Mouse (Mus musculus): ENCODE data around the gene Tmem164.
"Not testable (repeated sequence)": the region's sequence is repeated elsewhere in the genome, so short reads cannot be mapped to it uniquely, and the experiment has no call there.

Gene Tmem164

DNA sequence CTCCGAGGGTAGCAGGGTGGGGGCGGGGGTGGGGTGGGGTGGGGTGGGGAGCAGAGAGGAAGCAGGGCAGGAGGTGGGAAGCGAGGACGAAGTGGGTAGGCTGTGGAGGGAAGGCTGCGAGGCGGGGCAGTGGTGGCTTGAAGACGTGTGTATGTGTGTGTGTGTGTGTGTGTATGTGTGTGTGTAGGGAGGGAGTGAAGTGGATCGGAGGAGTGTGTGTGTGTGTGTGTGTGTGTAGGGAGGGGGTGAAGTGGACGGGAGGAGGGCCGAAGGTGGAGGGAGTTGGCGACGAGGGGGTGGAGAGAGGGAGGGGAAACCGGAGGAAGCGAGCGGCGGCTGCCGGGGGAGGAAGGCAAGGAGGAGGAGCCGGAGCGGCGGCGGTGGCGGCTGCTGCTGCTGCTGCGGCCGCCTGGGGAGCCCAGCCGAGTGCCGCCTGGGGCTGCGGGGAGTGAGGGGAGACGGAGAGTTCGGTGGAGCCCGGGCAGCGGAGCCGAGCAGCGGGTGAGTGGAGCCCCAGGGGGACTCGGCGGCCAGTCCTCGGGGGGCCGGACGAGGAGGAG, at the start of gene Tmem164:
TSS of gene Tmem164 (plus strand) at position 351 of the 560 bp plus-strand sequence.
- DNase-seq (ENCODE audit: low read depth), result peak; percentile 81

DNA sequence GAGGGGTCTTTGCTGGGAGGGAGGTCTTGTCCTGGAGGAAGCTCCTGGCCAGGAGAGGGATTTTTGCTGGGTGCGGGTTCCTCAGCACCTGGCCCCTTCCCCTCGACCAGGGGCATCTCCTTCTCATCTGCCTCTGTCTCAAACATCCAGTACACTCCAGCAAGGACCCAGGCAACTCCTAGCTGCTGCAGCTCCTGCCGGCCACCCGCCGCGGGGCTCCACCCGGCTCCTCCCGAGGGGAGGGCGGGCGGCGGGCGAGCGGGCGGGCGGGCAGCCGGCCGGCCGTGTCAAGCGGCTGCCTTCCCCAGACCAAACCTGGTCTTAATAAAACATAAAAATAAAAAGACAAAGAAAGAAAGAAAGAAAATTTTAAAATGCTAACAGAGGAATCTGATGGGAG, 48.2 kb upstream of the Tmem164 start:
- not testable (repeated sequence) for DNase-seq (ENCODE audit: low read depth)

DNA sequence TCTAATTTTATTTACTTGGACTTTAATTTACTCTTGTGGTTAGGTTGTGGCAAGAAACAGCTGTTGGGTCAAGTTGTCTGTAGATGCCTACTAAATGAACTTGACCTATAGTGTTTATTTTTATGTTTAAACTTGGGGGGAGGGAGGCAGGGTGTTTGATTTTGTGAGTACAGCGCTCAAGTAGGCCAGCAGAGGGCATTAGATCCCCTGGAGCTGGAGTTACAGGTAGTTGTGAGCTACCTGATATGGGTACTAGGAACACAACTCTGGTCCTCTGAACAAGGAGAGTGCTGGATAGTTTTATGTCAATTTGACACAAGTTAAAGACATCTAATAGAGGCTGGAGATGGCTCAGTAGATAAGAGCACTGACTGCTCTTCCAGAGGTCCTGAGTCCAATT, 34.0 kb upstream of the Tmem164 start:
- DNase-seq (ENCODE audit: low read depth), result peak; percentile 4

DNA sequence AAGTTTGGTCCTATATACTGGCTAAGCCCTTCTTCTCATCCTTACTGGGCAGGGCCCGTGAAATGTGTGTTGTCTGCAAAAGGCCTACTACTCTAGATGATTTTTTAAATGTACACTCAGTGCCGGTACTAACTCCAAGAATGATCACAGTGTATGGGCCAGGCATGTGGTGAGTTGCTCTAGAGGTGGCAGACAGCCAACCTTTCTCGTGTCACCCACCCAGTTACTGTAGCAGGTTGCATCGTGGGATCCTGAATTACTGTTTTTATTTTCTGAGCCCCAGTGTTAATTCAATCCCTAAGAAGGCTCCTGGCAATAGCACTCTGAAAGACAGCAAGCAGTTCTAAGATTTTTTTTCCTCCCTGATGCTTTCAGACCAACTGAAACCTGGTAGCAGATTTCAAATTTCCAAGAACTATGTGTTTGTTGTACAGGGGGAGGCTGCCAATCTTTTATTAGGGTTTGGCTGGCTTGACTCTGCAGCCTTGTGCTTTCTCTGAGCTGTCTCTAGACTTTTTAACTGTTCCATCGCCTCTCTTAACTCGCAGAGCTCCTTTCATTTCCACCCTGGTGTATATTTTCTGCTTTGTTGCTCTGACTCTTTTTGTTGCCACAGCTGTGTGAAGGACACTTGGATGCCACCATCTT, 31.0 kb upstream of the Tmem164 start:
- DNase-seq (ENCODE audit: low read depth), result no peak

DNA sequence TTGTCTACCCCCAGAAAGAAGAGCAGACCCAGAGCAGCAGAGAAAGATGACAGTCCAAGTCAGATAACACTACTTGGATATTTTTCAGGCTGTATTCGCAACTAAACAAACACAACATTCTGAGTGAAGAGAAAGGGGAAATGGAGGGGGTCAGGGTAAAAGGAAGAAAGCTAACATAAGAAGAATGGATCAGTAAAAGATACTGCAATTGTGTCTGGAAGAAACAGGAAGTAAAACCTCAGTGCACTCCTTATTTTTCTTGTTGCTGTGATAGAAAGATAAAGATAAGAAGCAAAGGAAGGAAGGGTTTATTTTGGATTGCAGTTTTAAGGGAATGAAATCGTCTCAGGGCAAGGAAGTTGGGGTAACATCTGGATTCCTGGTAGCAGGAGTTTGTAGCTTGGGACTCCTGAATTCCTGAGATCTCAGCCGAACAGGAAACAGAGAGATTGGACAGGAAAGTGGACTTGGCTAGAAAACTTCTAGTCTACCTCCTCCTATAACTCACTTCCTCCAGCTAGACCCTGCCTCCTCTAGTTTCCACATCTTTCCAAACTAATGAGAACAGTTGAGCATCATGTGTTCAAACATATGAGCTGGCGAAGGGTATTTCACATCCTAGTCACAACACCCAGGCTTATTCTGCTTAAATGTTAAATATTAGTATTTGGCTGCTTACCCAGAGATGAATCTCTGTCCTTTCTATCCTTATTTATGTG, 16.3 kb upstream of the Tmem164 start:
- no peak for DNase-seq (ENCODE audit: low read depth)

DNA sequence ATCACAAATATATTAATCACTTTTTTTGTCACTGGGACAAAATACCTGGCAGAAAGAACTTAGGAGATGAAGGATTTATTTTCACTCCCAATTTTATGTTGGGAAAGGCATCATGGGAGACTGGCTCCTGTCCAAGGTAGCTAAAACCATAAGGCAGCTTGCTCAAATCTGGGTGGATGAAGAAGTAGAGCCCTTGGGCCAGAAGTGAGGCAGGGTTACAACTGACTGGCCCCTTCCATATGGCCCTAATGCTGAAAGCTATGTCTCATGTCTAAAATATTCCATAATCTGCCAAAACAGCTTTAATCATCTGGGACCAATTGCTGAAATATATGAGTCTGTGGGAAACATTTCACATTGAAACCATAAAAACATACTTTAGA, 15.8 kb upstream of the Tmem164 start:
- DNase-seq (ENCODE audit: low read depth), result no peak

DNA sequence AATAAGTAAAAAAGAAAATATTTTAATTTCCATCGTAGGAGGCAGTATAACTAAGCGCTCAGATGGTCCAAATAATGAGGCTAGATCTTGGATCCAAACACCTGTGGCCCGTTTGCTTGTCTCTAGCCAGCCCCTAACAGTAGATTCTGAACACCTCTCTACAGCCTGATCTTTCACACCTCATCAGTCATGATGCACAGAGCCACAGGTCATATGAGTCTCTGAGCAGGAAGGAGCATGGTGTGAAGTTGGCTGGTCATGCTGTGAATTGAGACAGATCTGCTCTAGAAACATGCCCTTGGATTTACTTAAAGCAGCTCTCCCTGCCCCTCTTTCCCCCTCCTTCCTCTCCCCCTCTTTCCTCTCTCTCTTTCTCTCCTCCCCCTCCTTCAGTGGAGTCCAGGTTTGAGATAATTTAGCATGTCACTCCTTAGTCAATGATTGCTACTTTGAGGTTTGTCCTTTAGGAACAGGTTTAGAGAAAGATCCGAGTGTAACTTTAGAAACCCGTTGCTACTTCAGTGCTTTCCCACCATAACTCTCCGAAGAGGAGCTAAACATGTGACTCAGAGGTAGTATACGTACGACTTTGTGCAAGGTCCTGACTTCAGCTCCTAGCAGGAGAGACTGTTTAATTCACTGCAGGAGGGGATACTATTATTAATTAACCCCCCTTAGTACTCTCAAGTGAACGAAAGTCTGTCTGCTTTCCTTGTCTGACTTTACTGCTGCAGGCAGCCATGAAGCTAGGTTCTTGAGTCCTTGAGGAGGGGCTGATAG, 11.7 kb upstream of the Tmem164 start:
- no peak for DNase-seq (ENCODE audit: low read depth)

DNA sequence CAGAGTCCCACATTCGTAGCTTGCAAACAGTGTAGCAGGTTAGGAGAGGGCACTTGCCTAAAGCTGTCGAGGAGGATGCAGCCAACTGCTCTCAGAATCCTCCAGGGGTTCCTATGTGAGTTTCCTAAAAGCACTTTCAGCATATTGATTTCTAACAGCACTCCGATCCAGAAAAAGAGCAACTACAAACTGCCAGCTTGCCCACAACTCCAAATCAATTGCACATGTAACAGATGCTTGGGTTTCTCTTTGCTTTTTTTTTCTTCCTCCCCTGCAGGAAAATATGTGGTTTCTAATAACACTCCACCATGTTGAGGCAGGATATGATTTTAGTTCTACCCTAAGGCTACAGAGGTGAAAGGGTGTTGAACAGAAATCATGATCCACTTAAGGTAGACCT, 11.1 kb upstream of the Tmem164 start:
- no peak for DNase-seq (ENCODE audit: low read depth)

DNA sequence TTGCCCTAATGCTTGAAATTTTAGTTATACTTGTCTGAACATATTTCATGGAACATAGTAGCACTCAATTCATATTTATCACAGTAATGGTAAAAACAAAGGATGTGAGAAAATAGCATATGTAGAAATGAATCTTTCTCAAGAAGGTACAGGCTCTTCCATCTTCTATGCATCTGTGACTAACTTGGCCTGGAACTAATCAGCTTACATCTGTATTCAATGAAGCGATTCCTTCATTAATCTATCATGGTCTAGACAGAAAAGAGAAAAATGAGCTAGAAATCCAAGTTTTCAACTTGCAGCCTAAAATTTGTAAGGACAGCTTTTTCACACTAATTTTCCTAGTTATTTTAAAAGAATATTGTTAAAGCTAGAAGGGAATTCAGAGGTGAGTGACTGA, 10.1 kb upstream of the Tmem164 start:
- DNase-seq (ENCODE audit: low read depth), result no peak

DNA sequence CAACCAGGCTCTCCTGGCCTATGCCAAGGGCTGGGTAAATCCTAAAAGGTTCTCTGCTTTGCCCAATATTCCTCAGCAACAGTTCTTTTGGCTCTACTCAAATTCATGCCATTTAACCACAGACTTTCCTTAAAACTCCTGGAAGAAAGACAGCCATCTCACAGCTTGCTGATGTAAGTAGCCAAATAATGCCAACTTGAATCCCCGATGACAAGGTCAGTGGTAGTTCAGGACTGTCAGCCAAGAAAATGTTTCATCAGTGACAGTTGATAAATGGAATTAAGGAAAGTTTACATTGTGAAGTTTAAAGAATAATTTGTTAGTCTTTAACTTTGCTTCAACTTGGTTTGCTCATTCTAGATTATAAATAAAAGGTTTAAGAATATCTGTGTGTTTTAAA, 8.5 kb upstream of the Tmem164 start:
- no peak for DNase-seq (ENCODE audit: low read depth)

DNA sequence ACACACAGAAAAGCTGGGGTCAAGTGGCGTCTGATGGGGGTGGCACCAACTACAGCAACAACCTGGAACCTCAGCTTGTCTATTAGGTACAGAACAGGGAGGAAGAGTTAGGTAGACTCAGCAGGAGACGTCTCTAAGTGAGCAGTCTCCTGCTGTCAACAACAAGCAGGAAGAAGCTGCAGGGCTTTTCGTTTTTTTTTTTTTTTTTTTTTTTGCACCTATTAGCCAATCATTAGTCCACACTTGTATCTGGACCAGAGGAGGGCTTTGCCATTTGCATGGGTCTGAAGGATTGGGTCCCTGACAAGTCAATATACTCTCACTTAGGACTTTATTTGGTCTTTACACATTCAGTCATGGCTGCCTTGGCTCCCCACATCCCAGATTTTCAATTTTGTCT, 4.0 kb upstream of the Tmem164 start:
- DNase-seq (ENCODE audit: low read depth), result no peak

DNA sequence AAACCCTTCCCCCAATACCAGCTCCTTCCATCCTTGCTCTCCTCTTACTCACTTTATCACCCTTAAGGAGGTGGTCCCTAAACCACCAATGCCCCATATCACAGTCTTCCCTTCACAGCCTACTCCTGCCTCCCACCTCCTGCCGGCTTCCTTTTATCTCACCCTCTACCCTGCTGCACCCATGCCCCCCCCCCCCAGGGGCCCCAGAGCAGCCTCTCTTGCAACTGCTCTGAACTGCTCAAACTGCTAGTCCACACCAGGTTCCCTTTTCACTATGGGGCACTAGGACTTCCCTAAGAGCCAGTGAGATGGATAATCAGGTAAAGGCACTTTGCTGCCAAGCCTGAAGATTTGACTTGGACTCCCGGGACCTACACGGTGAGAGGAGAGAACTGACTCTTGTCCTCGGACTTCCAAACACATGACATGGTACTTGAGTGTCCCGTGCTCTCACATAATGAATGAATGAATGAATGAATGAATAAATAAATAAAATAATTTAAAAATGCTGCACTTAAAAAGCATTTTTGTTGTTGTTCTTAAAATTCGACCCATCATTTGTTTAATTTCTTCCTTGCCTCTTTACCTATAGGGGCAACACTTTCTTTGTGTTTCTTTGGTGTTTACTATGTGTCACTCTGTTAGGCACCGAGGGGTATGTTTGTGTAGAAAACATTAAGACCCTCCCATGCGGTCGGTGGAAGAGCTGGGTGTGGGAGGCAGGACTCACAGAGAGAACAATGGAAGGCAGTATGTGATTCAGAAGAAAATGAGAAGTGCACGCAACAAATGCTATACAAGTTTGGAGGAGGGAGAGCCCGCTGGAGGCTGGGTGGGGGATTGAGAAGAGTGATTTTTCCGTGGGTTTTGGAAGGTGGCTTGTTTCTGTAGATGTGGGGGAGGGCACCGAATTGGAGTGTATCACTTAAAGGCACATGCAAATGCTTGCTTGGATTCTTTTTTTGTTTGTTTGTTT, 2.4 kb upstream of the Tmem164 start:
- DNase-seq (ENCODE audit: low read depth), result no peak

DNA sequence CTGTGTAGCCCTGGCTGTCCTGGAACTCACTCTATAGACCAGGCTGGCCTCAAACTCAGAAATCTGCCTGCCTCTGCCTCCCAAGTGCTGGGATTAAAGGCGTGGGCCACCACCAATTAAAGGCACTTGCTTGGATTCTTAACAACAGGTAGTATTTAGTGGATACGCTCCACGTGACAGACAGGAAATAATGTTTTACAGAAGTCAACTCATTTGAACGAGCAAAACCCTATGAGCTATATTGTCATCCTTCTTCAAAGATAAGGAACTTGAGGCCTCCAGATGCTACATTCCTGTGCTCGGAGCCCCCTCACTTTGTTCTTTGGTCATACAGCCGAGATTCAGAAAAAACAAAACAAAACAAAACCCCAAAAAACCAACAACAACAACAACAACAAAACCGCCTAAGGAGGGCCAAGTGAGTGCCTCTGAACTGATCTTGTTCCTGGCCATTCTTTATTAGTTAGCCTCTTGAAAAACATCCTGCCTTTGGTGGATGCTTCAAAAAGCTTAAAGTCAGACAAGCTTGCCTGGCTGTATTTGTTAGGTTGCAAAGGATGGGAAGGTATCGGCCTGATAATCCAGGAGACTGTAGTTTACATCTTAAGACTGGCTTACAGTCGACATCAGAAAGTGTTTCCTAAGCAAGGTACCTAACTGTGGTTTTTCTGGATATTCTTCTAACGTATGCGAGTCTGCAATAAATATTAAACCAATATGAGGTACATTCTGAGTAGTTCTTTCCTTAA, 1.5 kb upstream of the Tmem164 start:
- DNase-seq (ENCODE audit: low read depth), result peak; percentile 30

DNA sequence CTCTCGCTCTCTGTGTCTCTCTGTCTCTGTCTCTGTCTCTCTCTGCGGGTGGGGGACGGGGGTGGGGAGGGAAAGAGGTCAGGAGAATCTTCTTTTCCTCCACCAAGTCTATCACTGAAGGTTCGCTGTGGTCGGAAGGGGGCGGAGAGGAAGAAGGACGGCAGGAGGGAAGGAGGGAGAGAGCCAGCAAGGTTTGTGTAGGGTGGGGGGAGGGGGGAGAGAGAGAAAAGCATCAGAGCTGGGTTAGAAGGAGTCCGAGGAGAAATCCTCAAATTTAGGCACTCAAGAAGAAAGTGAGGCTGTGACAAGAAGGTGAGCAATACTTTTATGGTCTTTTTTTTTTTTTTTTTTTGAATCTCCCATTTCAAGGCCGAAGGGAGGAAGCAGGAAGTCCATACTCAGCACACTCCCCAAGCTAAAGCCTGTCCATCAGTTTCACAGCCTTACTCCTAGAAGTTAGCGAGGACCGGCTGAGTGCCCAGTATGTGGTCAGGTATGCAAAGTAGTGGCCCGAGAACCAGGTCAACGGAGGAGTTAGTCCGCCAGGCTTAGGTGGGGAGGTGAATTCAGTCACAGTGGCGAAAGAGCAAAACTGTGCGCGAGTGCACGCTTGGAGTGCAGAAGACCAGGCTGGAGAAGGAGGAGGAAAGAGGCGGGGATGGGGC, 683 bp upstream of the Tmem164 start:
- peak; percentile 62 for DNase-seq (ENCODE audit: low read depth)

DNA sequence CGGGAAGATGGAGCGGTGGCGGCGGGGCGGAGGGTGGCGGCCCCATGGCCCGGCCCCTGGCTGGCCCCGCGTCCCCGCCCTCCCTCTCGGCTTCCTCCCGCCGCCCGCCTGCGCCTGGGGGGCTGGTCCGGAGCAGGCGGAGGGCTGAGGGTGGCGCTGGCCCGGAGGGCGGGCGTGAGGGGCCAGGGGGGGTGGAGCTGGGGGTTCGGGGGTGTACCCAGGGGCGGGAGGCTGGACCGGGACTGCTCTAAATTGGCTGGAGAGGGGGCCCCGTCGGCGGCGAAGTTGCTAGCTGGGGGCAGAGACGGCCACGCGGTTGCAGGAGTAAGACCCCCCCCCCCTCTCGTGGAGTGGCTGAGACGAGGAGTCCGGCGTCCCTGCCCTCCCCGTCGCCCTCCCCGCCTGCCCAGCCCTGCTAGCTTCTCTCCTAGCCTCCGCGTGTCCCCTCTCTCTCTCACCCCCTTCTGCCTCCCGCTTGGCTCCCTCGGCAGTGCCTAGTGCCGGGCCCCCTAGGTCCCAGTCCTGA, 473 bp downstream of the Tmem164 start:
- DNase-seq (ENCODE audit: low read depth), result peak; percentile 71

DNA sequence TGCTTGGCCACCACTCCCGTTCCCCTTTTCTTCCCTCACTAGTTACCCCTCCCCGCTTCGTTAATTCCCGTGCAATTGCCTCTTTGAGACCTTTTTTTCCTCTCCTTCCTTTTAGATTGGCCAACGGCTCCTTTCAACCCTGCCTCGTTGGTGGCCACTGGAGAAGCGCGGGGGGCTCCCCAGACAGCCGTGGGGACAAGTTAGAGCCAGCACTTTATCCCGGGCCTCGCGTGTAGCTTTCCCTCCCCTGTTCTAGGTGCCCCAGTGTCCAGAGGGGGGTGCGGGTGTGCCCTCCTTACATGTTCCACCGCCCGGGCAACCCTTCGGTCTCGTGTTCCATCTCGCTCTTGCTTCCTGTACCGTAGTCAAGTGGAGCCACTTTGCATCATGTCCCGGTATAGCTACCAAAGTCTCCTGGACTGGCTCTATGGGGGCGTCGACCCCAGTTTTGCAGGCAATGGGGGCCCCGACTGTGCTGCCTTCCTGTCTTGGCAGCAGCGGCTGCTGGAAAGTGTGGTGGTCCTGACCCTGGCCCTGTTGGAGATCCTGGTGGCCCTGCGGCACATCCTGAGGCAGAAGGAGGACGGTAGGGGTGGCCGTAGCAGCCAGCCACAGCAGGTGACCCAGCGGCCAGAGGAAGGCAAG, 1.1 kb downstream of the Tmem164 start:
- peak; percentile 41 for DNase-seq (ENCODE audit: low read depth)

DNA sequence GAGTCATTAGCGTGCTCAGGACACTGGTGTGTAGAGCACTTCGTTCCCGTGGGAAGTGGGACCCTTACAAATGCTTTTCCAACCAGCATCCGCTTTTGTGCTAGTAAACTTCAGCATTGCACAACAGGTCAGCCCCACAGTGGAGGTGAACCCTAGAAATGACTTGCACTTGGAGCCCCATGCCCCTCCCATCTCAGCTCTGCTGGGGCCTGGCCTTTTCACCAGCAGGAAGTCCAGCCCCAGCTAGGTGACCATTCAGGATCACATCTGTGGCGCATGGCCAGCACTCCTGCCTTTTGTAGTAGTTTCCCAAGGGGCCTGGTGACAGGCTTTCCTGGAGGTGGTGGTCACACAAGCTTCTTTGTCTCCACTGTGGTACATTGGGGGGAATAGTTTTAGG, 1.8 kb downstream of the Tmem164 start:
- no peak for DNase-seq (ENCODE audit: low read depth)

DNA sequence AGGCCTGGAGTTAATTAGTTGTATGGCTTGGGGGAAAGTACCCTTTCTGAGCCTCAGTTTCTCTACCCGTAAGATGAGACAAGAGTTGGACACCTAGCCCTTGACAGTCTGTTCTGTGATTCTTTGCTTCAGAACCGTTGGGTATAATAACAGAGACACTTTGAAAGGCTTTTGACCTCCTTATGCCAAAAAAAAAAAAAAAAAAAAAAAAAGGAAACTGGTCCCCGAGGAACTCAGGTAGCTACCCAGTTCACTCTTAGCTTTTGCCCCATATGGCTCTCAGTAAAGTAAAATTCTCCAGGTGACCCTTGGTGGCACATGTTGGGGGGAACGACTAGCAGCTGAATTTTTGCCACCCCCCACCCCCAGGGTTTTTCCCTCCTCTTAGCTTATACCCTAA, 3.5 kb downstream of the Tmem164 start:
- DNase-seq (ENCODE audit: low read depth), result no peak

DNA sequence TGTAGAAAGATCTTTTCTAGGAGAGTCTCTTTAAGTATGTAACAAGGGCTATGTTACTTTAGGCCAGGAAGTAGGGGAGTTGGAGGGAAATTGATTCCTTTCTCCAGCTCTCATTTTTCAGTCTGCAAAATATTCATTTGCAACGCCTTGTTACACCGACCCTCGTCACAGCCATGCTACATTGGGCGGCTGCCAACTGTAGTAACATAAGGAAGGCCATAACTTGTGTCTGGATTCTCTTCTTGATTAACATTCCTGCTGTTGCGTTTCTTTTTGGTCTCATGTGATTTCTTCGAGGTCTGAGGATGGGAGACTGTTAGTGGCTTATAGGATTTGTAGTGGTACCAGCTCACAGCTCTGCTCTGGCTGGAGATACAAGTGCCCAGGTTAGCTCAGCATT, 4.5 kb downstream of the Tmem164 start:
- no peak for DNase-seq (ENCODE audit: low read depth)

DNA sequence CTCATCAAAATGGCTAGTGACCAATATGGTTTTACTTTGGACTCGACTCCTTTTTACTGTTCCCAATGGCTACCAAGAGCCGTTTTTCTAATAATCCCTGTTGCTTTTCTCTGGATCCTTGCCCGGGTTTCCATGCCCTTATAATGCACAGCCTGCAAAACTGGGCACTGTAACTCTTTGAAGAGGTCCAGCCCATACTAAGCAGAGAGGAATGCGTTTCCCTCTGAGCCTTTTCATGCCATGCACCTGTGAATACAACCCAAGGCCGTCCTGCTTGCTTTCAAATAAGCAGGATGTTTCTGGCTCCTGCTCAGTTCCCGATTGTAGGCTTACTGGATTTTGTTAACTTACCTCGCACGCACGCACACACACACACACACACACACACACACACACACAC, 7.3 kb downstream of the Tmem164 start:
- DNase-seq (ENCODE audit: low read depth), result no peak
